In the genomic region with DNA sequence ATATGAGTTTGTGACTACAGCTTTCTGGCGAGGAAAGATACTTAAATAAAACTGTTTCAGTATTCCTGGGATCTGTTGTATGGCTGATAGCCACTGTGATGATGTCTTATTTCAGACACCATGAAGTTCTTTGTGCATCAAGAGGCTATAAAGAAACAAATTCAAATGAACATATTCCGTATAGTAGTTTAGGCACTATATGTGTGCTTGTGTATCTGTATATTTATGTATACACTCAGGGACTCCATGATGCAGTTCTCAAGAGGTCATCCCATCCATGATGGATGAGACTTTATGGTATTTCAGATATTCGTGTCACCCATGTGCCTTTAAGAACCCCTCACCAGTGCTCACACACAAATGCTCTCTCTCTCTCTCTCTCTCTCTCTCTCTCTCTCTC, we compare ENCODE assay signal across 10 mouse cellular contexts. TPM values are rescaled to one million over a fixed set of nuclear protein-coding genes. Genes with fewer than 3 reads are reported as not detected.
DNase-seq lines count a peak whose midpoint lies in the region; ATAC-seq lines count a peak whose summit lies in the region.
"Had no signal": no experiment of that assay in that cellular context is flagged by ENCODE, and none has a peak within 500 bp of the region (broad histone marks: within the 10 kb centered on the region; RNA-seq: fewer than 3 reads in every experiment).

No protein-coding gene starts in this region.

- peaks cover 6% of the 10 kb centered on the region for H3K4me1 ChIP-seq in heart, embryonic 16.5 days (ENCODE audit: control insufficient read depth, insufficient read depth, low read length)
- no peaks in the 10 kb centered on the region for H3K4me1 ChIP-seq in embryonic facial prominence, embryonic 11.5 days (ENCODE audit: control insufficient read depth, insufficient read depth, low read length)
- peaks cover 13% of the 10 kb centered on the region for H3K4me1 ChIP-seq in hindbrain, embryonic 15.5 days (replicated peaks)
- peaks cover 11% of the 10 kb centered on the region for H3K4me1 ChIP-seq in midbrain, embryonic 12.5 days

- no peak overlapping the region; the same call in 1 of the 2 replicates for H3K9ac ChIP-seq in heart, embryonic 16.5 days (ENCODE audit: low read length)
- no peak overlapping the region for H3K9ac ChIP-seq in embryonic facial prominence, embryonic 11.5 days (replicated peaks; ENCODE audit: low read length)
- peak overlapping the region; percentile 70; the same call in 1 of the 2 replicates for H3K9ac ChIP-seq in hindbrain, embryonic 15.5 days
- H3K9ac ChIP-seq in midbrain, embryonic 12.5 days (replicated peaks): no peak overlapping the region

- ATAC-seq in heart, embryonic 16.5 days (replicated peaks; ENCODE audit: extremely low read depth, insufficient read depth, low FRiP score): no peak
- peak; percentile 6; the same call in 1 of the 2 replicates for ATAC-seq in embryonic facial prominence, embryonic 11.5 days (replicated peaks; ENCODE audit: insufficient number of reproducible peaks, low FRiP score, low TSS enrichment, low read depth)
- no peak for ATAC-seq in hindbrain, embryonic 15.5 days (ENCODE audit: low FRiP score, low read depth)
- ATAC-seq in midbrain, embryonic 12.5 days (ENCODE audit: low FRiP score, low read depth): peak; percentile 47
- no peak for ATAC-seq in megakaryocyte-erythroid progenitor cell, adult 5-6 weeks (replicated peaks; ENCODE audit: low FRiP score, low TSS enrichment, poor library complexity, severe bottlenecking)

- peak overlapping the region; percentile 81 for H3K4me3 ChIP-seq in heart, embryonic 16.5 days (ENCODE audit: low read length)
- peak overlapping the region; percentile 57 for H3K4me3 ChIP-seq in embryonic facial prominence, embryonic 11.5 days (ENCODE audit: low read depth, low read length)
- H3K4me3 ChIP-seq in hindbrain, embryonic 15.5 days: peak overlapping the region; percentile 70
- H3K4me3 ChIP-seq in midbrain, embryonic 12.5 days: peak overlapping the region; percentile 61; the same call in 1 of the 2 replicates

- no peak for DNase-seq in heart, postnatal 4 days
- no peak for DNase-seq in embryonic facial prominence, embryonic 11.5 days (ENCODE audit: low spot score)
- DNase-seq in left cerebral cortex, adult 9 months (ENCODE audit: low spot score in 2 of 2): no peak
- no peak for DNase-seq in gastrocnemius, adult 8-10 months (ENCODE audit: low spot score in 2 of 2)

- H3K27me3 ChIP-seq in heart, embryonic 16.5 days (ENCODE audit: control insufficient read depth, insufficient read depth, low read length): no peaks in the 10 kb centered on the region
- H3K27me3 ChIP-seq in embryonic facial prominence, embryonic 11.5 days (ENCODE audit: control insufficient read depth, insufficient read depth, low read length): no peaks in the 10 kb centered on the region
- H3K27me3 ChIP-seq in hindbrain, embryonic 15.5 days: no peaks in the 10 kb centered on the region
- H3K27me3 ChIP-seq in midbrain, embryonic 12.5 days: no peaks in the 10 kb centered on the region

- H3K36me3 ChIP-seq in heart, embryonic 16.5 days (ENCODE audit: control insufficient read depth, insufficient read depth): peaks cover 2% of the 10 kb centered on the region
- H3K36me3 ChIP-seq in embryonic facial prominence, embryonic 11.5 days (replicated peaks; ENCODE audit: control insufficient read depth, insufficient read depth, low read depth, low read length): no peaks in the 10 kb centered on the region
- H3K36me3 ChIP-seq in hindbrain, embryonic 15.5 days: peaks cover 26% of the 10 kb centered on the region
- peaks cover 13% of the 10 kb centered on the region; the same call in 1 of the 2 replicates for H3K36me3 ChIP-seq in midbrain, embryonic 12.5 days

- no peak overlapping the region for H3K27ac ChIP-seq in heart, embryonic 16.5 days (ENCODE audit: low read length)
- no peak overlapping the region for H3K27ac ChIP-seq in embryonic facial prominence, embryonic 11.5 days (replicated peaks; ENCODE audit: low read depth, low read length)
- H3K27ac ChIP-seq in hindbrain, embryonic 15.5 days (replicated peaks): peak overlapping the region; percentile 64; the same call in 1 of the 2 replicates
- H3K27ac ChIP-seq in midbrain, embryonic 12.5 days (replicated peaks): no peak overlapping the region

- H3K4me2 ChIP-seq in heart, embryonic 16.5 days (ENCODE audit: low read depth, low read length): peak overlapping the region; percentile 71; the same call in 1 of the 2 replicates
- H3K4me2 ChIP-seq in embryonic facial prominence, embryonic 11.5 days (ENCODE audit: low read depth, low read length): no peak overlapping the region
- peak overlapping the region; percentile 76 for H3K4me2 ChIP-seq in hindbrain, embryonic 15.5 days
- peak overlapping the region; percentile 68; the same call in 1 of the 2 replicates for H3K4me2 ChIP-seq in midbrain, embryonic 12.5 days (replicated peaks)

- no peaks in the 10 kb centered on the region for H3K9me3 ChIP-seq in heart, embryonic 16.5 days (replicated peaks; ENCODE audit: control insufficient read depth, low read length)
- no peaks in the 10 kb centered on the region for H3K9me3 ChIP-seq in embryonic facial prominence, embryonic 11.5 days (replicated peaks; ENCODE audit: control insufficient read depth, low read length)
- 0 out of 2 replicates have a peak, but pooled peaks cover 5% of the 10 kb centered on the region for H3K9me3 ChIP-seq in hindbrain, embryonic 15.5 days
- no peaks in the 10 kb centered on the region for H3K9me3 ChIP-seq in midbrain, embryonic 12.5 days

- 50% methylated on average over 3 of the region's 3 CpGs for WGBS in heart, embryonic 16.5 days
- WGBS in embryonic facial prominence, embryonic 11.5 days: 60% methylated on average over 3 of the region's 3 CpGs
- 64% methylated on average over 3 of the region's 3 CpGs for WGBS in hindbrain, embryonic 15.5 days
- 59% methylated on average over 3 of the region's 3 CpGs for WGBS in midbrain, embryonic 12.5 days

RNA-seq across cellular contexts. Expression of a gene that starts 0.3 kb away (rescaled TPM):
- 2.4 and 2.8 TPM in 2 replicates for polyA plus RNA-seq in heart, embryonic 16.5 days (2015; fragmentation: Nextera tagmentation; extraction: Ambion mirVana)
- total RNA-seq in heart, postnatal 4 days (2021): 1 to 10 TPM; 2.6 to 2.7 TPM
- 4.1 and 4.2 TPM in 2 replicates for polyA plus RNA-seq in embryonic facial prominence, embryonic 11.5 days (2014; fragmentation: Nextera tagmentation; extraction: Ambion mirVana)
- polyA plus RNA-seq in hindbrain, embryonic 15.5 days (2015; fragmentation: Nextera tagmentation; extraction: Ambion mirVana): 9.7 and 10.0 TPM in 2 replicates
- 5.3 and 5.4 TPM in 2 replicates for polyA plus RNA-seq in midbrain, embryonic 12.5 days (2016; fragmentation: Nextera tagmentation; extraction: Ambion mirVana)
- 1 to 10 TPM; 1.3 to 2.8 (median 2.2) TPM for total RNA-seq in gastrocnemius, adult 8-10 months (2022)
- 2.9 and 3.6 TPM in 2 replicates for total RNA-seq in megakaryocyte-erythroid progenitor cell, adult 5-6 weeks (2014; fragmentation: Nextera tagmentation)
- total RNA-seq in megakaryocyte-erythroid progenitor cell, adult 5-6 weeks (2017): 2.8 and 3.4 TPM in 2 replicates

RNA-seq across cellular contexts. Expression of a gene that starts 53.8 kb away (rescaled TPM):
- not detected in 2 replicates for polyA plus RNA-seq in heart, embryonic 16.5 days (2015; fragmentation: Nextera tagmentation; extraction: Ambion mirVana)
- total RNA-seq in heart, postnatal 4 days (2021): not detected
- not detected in 2 replicates for polyA plus RNA-seq in embryonic facial prominence, embryonic 11.5 days (2014; fragmentation: Nextera tagmentation; extraction: Ambion mirVana)
- not detected in 2 replicates for polyA plus RNA-seq in hindbrain, embryonic 15.5 days (2015; fragmentation: Nextera tagmentation; extraction: Ambion mirVana)
- polyA plus RNA-seq in midbrain, embryonic 12.5 days (2016; fragmentation: Nextera tagmentation; extraction: Ambion mirVana): not detected in 2 replicates
- not detected for total RNA-seq in gastrocnemius, adult 8-10 months (2022)
- total RNA-seq in megakaryocyte-erythroid progenitor cell, adult 5-6 weeks (2014; fragmentation: Nextera tagmentation): not detected in 2 replicates
- total RNA-seq in megakaryocyte-erythroid progenitor cell, adult 5-6 weeks (2017): not detected in 2 replicates
- total RNA-seq: CH12.LX; gastrocnemius, postnatal 10 days had no signal

RNA-seq across cellular contexts. Expression of a gene that starts 55.2 kb away (rescaled TPM):
- 15.1 and 15.2 TPM in 2 replicates for polyA plus RNA-seq in heart, embryonic 16.5 days (2015; fragmentation: Nextera tagmentation; extraction: Ambion mirVana)
- 10 to 100 TPM; 13.7 to 16.0 TPM for total RNA-seq in heart, postnatal 4 days (2021)
- 44.5 and 45.8 TPM in 2 replicates for polyA plus RNA-seq in embryonic facial prominence, embryonic 11.5 days (2014; fragmentation: Nextera tagmentation; extraction: Ambion mirVana)
- 35.1 and 35.6 TPM in 2 replicates for polyA plus RNA-seq in hindbrain, embryonic 15.5 days (2015; fragmentation: Nextera tagmentation; extraction: Ambion mirVana)
- 59.5 and 61.2 TPM in 2 replicates for polyA plus RNA-seq in midbrain, embryonic 12.5 days (2016; fragmentation: Nextera tagmentation; extraction: Ambion mirVana)
- 1 to 10 TPM; 5.1 to 6.8 (median 5.4) TPM for total RNA-seq in gastrocnemius, adult 8-10 months (2022)
- total RNA-seq in megakaryocyte-erythroid progenitor cell, adult 5-6 weeks (2014; fragmentation: Nextera tagmentation): 4.5 and 4.7 TPM in 2 replicates
- total RNA-seq in megakaryocyte-erythroid progenitor cell, adult 5-6 weeks (2017): 8.9 and 10.1 TPM in 2 replicates

Comparison
In these comparisons a context has a peak if more than half of its experiments do, and no peak if none do; other contexts are left out.
1. ATAC-seq: peak in embryonic facial prominence, embryonic 11.5 days (single experiment) and midbrain, embryonic 12.5 days (single experiment); none in heart, embryonic 16.5 days (single experiment), hindbrain, embryonic 15.5 days (single experiment) and megakaryocyte-erythroid progenitor cell, adult 5-6 weeks (single experiment).
2. Peak in every context shown above with its lines, with median percentiles within 50 percentile points of each other: H3K4me3 ChIP-seq.